Mouse (Mus musculus): ENCODE data around the gene Maz.

The Maz gene

DNA sequence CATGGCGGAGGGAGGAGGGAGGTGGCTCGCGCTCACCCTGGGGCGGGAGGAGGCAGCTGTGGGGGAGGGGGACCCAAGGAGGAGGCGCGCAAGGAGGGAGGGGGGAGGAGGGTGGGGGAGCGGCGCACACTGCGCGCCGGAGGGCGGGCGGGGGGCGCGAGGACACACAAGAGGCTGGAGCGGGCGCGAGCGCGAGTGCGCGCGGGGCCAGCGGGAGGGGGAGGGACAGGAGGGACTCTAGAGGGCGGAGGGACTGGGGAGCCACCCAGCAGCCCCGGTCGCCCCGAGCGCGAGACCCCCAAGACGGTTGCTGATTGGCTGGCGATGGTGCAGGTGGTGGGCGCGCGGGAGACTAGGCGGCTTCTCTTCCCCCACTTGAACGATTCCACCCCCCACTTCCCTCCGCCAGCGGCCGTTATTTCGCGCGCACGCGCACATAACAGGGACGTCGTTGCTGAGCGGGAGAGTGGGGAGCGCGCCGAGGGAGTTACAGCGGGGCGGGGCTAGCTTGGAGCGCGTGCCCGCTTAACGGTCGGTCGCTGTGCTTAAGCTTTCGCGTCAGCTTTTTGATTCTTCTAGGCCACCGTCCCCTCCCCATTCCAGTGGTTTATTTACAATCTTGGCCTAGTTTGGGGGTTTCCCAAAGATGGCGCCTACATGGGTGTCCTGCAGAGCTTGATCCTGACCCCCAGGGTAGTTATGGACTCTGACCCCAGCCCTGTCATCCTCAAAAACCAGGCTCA is at the start of gene Maz:
Gene Maz (minus strand): TSS at position 54 of the 743 bp plus-strand sequence.
- in situ Hi-C loops (cut with MseI, MboI): no loop called here

DNA sequence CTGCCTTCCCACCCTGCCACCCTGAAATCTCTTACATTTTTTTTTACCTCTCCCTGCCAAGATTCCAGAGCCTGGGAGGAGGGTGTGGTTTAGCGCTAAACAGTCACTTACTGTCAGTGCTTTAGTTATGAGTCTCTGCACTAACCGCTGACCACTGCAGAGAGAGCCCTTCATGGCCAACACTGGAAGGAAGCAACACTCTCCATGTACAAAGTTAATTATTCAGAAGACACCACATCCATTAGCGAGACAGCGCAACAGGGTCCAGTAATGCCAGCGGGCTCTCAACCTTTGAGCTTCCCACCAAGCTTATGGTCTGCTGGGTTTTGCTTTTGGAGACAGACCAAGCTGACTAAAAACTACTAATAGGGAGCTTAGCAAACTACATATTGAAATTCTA is 49.4 kb upstream of the Maz start:
- in situ Hi-C loops (cut with MseI, MboI): no loop called here

DNA sequence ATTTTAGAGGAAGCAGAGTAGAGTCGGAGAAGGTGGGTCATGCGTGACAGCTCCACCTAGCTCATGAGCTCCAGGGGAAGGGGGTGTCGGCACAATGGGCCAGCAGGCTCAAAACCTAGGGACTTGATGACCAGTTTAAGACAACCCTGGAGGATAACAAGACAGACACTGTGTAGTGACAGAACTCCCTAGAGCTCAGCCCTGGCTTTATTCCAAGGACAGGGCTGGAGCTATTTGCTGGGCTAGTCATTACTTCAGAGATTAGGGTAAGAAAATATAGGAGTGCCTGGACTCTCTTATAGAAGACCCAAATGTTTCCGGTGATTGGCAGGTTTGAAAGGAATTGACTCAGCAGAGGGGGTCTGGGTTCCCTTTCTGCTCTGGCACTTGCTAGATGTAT is 46.4 kb upstream of the Maz start:
- in situ Hi-C loops (cut with MseI, MboI): no loop called here

DNA sequence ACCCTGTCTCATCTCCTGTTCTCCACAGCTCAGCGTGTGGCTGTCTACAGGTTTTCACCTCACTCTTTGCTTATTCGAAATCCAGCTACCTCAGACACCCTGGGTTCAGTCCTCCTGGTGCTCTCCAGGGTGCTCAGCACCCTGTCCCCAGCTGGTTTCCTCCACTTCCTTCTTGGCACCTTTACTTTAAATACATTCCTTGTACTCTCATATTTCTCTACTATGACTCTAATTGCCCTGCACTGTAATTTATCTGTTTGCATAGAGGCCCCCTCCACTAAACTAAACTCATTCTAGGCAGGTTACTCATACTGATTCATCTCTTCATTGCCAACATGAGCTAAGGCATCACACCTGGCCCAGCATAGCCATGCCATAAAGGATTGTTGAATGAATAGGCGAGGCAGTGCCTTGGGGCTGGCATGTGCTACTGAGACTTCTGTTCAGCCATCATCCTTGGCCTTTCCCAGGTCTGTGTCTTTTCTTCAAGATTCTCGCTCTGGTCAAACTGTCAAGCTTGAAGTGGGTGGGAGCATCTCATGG is 44.1 kb upstream of the Maz start:
- in situ Hi-C loops (cut with MseI, MboI): no loop called here

DNA sequence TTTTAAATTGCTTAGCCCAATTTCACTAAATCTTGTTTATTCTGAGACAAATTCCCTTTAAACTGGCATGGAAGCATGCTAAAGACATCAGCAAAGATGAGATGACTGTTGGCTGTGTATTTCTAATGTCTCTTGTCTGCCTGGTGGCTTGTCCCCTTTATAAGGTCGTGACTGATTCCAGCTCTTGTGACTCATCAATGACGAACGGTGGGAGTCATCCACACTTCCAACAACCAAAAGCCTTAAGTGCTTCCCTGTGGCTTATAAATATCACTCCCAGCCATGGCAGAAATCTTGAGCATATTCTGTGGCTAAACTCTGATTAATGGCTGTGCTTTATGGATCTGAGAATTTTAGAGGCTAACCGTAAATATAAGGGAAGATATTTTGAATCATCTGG is 39.5 kb upstream of the Maz start:
- in situ Hi-C loops (cut with MseI, MboI): no loop called here

DNA sequence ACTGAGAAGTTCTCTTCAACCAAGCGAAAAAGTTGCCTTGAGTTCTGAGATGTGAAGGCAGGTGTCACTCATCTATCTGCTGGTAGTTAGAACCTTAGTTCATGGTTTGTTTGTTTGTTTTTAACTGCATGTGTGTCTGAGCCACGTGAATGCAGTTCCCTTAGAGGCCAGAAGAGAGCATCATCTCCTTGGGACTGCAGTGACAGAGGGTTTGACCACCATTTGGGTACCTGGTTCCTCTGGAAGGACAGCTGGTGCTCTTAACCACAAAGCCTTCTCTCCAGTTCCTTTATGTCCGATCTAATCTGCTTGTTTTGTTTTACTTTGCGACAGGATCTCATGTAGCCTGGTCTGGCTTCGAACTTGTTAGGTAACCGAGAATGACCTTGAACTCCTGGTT is 38.7 kb upstream of the Maz start:
- in situ Hi-C loops (cut with MseI, MboI): no loop called here

DNA sequence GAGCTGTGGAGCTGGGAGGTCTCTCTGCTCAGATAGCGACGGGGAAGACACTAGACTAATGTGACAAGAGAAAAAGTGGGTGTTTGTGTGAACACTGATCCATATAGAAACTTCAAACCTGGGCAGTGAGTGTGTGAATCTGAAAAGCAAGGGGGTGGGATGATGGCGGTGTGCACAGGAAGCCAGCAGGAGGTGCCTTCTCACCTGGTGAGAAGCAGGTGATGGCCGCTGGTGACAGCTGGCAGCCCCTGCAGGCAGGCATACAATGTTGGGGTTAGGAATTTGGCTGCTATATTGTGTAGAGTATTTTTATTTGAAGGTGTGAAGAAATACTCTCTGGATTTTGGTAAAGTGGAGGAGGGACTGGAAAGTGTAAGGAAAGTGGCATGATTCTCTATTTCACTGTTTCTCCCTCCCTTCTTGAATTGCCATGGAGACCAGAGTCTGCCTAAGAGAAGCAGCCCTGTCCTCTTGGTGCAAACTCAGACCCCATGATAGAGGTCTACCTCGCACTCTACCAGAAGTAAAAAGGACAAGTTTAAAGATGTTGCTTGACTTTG is 28.3 kb upstream of the Maz start:
- in situ Hi-C loops (cut with MseI, MboI): no loop called here

DNA sequence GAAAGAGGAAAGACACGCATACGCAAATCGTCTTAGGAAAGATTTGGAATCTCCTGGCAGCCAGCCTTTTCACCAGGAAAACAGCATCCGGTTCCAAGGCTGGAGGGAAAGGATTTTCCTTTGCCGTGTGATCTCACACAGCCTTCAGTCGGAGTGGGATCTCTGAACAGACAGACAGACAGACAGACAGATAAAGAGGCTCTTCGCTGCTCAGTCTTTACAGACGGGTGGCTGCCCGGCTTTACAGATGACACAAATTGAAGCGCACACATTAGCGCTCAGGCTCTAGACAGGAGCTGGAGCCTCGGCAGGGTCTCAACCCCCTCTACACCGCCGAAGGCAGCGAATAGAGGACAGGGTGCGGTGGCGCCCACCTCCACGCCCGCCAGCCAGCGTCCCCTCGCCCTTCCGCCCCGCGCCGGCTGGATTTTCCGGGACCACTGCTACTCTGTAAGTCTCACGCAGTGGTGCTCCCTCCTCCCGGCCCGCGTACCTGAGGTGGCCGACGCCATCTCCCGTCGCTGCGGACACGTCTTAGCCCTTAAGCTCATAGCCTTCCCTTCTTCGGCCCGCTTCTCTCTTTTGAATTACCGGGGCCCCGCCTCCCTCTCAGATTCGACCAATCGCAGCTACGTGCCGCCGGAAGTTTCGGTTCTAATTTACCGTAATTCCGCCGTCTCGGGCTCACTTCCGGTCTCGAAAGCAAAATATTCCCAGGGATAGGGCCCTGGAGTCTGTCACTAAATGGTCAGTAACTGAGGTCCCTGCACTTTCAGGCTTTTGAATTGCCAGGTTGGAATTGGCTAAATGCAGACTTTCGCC is 15.2 kb upstream of the Maz start, which contains the start of gene Kif22:
Gene Kif22 (minus strand): TSS at position 621 of the 822 bp plus-strand sequence.
- in situ Hi-C loops (cut with MseI, MboI): no loop called here

DNA sequence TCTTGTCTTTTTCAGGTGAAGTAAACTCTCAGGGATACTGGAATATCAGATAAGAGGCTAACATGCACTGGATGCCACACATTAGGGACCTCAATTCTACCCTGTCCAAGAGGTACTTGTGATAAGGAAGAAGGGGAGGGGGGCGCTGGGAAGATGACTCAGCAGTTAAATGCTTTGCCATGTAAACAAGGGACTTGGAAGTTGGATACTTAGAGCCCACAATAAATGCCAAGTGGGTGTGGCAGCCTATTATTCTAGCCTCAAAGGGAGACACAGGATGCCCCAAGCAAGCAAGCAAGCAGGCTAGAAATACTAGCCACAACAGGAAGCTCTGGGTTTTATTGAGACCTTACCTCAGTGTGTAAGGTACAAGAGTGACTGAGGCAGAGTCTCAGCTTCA is 4.4 kb upstream of the Maz start:
- in situ Hi-C loops (cut with MseI, MboI): no loop called here

DNA sequence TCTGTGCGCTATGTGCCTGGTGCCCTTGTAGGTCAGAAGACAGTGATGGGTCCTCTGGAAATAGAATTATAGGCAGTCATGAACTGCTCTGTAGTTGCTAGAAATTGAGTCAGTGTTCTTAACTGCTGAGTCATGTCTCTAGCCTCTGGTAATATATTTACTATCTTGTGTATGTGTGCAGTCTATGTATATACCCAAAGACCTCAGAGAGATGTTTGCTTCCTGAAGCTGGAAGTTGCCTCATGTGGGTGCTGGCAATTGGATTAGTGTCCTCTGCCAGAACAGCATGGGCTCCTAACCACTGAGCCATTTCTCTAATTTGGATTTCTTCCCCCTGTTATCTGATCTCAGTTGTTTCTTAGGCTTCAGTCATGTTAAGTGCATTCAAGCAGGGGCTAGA is 3.3 kb upstream of the Maz start:
- in situ Hi-C loops (cut with MseI, MboI): no loop called here

DNA sequence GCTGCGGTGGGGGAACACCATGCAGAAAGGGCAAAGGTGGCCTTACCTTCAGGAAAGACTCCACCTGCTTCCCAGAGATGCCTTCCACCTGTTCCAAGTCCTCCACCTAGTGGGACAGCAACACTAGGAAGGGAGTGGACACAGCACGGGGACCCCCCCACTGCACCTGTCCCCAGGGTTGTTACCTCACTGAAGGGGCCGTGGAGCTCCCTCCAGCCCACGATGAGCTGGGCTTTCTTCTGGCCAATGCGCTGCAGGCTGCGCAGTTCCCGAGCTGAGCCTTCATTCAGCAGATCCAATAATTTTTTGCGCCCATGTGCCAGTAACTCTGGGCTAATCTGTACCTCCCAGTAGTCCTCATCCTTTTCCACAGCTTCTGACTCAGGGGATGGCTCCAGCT is 1.0 kb upstream of the Maz start:
- in situ Hi-C loops (cut with MseI, MboI): no loop called here

DNA sequence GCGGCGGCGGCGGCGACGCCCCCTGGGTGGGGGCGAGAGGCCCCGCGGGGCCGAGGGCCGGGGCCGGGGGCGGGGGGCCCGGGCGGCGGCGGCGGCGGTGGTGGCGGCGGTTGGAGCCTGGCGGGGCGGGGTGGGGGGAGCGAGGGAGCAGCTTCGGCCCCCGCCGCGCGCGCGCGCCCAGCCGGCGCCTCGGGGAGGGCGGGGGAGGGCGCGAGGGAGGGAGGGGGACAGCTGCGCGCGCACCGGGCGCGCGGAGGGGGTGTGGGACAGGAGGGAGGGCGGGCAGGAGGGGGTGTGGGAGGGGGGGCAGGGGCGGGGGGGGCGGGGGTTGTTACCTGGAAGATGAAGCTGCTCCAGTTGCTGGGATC is 237 bp downstream of the Maz start:
- in situ Hi-C loops (cut with MseI, MboI): no loop called here

DNA sequence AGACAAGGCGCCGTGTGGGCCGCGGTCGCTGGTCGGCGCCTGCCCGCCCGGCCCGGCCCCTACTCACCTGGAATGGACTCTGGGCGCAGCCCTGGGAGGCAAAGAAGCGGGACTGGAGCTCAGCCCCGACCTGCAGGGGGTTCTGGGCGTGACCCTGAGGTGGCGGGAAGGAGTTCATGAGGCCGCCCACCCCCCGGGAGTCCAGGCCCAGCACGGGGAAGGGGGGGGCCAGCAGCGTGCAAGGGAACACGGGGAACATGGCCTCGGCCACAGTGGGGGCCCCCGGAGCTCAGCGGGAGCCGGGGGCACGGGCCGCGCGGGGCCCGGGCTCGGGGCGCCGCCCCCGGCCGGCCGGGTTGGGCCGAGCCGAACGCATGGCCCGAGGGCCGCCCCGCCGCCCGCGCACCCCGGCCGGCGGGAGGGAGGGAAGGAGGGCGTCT is 656 bp downstream of the Maz start:
- in situ Hi-C loops (cut with MseI, MboI): no loop called here

DNA sequence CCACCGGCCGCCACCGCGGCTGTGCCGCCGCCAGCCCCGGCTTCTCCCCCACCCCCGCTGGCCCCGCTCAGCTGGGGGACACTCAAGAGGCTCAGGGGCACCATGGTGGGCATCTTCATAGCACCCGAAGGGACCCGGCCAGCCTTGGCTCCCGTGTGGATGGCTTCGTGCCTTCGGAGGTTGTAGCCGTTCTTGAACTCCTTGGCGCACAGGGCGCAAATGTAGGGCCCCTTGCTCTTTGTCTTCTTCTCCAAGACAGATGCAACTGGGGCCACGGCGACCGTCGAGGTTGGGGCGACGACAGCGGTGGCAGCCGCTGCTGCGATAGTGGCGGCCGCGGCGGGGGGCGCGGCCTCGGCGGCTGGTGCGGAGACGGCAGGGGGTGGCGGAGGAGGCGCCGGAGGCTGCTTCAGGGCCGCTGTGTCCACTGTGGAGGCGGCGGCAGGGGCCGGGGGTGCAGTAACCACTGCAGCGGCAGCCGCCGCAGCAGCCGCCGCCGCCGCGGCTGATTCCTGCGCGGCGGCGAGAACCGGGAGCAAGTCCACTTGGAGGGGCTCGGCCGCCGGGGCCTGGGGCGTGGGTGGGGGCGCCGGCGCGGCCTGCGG is 1.2 kb downstream of the Maz start:
- in situ Hi-C loops (cut with MseI, MboI): no loop called here

DNA sequence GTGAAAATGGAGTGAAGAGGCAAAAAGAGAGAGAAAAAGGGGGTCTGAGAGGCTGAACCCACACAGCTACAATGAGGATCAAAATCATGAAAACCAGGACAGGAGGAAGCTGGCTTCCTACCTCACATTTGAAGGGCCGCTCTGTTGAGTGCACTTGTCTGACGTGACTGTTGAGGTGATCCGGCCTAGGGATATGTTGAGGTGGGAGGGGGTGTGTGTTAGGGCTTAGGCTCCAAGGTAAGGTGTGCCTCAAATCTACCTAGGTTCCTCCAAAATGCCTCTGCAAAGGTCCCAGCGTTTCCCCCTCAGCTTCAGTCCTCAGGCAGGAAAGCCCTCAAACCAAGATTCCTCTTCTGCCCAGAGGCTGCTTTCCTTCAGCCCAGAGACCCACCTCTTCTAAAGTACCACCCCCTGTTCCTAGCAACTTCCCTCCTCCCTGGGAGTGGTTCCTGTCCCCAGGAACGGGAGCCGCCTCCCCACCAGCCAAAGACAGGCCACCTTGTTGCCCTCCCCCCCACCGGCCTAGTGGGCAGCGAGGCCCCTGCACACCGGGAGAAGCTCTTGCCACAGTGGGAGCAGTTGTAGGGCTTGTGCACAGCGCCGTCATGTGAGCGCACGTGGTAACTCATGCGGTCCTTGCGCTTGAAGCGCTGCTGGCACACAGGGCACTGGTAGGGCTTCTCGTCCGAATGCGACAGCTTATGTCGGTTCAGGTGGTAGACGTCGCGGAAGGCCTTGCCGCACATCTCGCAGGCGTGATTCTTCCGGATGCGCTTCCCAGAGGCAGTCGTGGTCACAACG is 1.9 kb downstream of the Maz start:
- in situ Hi-C loops (cut with MseI, MboI): no loop called here

DNA sequence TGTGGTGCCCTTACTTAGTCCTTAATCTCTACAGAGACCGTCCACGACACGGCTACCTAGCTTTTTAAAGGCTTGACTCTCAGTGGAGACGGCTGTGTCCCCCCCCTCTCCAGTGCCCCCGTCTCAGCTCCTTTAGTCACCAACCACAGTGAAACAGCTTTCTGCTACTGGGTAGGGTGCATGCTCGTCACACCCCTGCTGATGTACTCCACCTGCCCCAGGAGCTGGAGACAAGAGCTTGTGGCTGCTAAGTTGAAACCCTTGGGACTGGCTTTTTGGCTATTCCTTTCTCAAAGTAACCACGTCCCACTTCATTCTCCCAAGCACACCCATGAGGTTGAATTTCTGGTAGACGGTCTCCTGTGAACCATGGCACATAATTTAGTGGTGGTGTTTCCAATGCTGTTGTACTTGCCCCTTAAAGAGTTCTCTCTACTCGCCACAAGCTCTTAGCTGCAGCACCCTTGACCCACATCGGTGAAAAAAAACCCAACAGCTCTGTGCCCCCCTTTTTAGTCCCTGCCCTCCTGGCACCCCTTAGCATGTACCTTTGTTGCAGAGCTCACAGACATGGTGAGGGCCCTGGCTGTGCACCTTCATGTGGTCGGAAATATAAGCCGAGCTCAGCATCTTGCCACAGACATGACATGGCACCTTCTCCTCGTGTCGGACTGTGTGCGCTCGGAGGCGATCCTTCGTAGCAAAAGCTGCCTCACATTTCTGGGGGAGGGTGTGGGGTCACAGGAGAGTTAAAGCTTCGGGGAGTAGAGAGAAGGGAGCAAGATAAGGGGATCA is 2.7 kb downstream of the Maz start:
- in situ Hi-C loops (cut with MseI, MboI): no loop called here

DNA sequence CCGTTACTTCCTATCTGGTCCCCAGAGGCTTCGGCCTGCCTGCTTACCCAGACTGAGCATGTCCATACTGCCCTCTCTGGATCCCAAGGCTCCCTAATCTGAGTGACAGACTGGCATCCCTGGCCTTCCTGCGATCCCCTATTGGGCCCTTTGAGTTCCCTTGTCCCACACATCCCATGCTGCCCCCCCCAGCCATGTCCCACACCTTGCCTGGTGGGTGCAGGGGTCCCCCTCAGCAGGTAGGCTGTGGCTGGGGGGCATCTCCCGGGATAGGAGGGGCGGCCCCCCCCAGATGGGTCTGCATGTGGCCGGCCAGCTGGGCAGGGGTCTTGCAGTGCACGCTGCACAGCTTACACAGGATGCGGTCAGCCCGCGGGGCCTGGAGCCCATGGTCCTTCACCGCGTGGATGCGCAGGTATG is 3.6 kb downstream of the Maz start:
- in situ Hi-C loops (cut with MseI, MboI): no loop called here

DNA sequence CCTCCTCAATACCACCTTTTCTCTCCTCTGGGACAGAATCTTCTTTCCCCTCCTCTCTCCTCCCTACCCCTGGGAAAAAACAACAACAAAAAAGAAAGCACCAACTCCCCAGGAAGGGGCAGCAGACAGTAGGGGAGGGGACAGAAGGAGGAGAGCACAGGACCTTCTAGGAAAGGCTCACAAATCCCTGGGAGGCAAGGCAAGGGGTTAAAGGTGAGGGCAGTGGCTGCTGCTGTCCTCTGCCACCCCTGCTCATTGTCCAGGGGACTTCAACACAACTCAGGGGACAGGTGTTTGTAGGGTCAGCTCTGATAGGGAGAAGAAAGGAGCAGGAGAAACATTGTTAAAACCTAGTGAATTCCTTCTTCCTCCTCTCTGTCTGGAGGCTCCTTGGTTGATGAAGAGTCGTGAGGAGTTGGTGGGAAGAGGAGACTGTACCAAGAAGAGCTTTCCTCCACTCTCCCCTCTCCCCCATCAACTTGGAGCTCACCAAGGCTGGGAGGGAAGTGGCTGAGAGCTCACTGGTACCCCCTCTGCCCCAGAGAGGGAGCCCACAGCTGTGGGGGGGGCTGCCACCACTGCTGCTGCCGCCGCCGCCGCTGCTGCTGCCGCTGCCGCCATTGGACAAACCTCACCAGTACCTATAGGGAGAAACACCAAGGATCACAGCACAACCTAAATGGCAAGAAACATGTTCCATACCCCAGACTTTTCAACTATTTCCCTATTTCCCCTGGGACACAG is 4.1 kb downstream of the Maz start:
- in situ Hi-C loops (cut with MseI, MboI): no loop called here

Measured in mouse trophoblast stem cell (cell line).